Mouse (Mus musculus): Measurements from ENCODE around the gene Cep97. TPM values are rescaled to one million over a fixed set of nuclear protein-coding genes. Genes with fewer than 3 reads are reported as not detected.
A peak's percentile ranks its signal among the peaks of the same experiment; 100 is the strongest.

Cep97 gene
- polyA plus RNA-seq, 1 experiment from 2014 or later, result 13.9 TPM

DNA sequence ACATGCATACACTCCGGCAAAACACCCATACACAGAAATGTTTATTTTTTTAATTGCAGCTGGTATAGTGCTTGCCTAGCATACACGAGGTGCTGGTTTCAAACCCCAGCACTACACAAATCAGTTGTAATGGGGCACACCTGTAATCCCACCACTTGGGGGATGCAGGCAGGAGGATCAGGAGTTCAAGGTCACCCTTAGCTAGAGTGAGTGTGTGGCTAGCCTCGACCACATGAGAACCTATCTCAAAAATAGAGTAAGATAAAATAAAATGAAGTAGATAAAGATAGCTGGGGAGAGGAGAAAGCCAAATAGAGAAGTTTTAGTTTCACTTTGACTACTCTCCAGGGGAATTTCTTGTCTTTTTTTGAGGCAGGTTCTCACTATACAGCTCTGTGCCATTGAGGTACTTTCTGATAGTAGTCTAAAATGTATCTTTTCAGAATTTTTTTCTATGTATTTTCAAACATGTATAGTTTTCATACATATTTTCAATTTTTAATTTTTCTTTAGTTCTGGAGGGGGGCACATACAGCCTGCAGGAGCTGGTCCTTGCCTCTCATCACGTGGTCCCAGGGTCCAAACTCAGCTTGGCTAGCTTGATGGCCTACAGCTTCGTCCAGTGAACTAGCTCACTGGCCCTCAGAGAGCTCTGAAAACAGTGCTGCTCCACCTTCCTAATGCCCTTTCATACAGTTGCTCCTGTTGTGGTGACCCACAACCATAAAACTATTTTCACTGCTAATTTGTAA lies 27.6 kb downstream of the Cep97 start:
- ATAC-seq (ENCODE audit: low FRiP score, low TSS enrichment), result no peak
- H3K9me3 ChIP-seq (ENCODE audit: low read length), result no peaks in the 10 kb centered on the region
- H3K27ac ChIP-seq (ENCODE audit: low read length), result no peak overlapping the region
- peaks cover 11% of the 10 kb centered on the region; the same call in 1 of the 2 replicates for H3K4me1 ChIP-seq (ENCODE audit: insufficient read depth, low read length)
- no peak overlapping the region for H3K9ac ChIP-seq (replicated peaks; ENCODE audit: low read length)
- H3K4me2 ChIP-seq (replicated peaks; ENCODE audit: low read depth, low read length), result no peak overlapping the region
- no peak overlapping the region for H3K4me3 ChIP-seq (ENCODE audit: low read length)
- H3K27me3 ChIP-seq (ENCODE audit: insufficient read depth, low read length), result no peaks in the 10 kb centered on the region
- 89% methylated on average over 5 of the region's 5 CpGs for WGBS
- peaks cover 39% of the 10 kb centered on the region for H3K36me3 ChIP-seq (ENCODE audit: insufficient read depth, low read length)

DNA sequence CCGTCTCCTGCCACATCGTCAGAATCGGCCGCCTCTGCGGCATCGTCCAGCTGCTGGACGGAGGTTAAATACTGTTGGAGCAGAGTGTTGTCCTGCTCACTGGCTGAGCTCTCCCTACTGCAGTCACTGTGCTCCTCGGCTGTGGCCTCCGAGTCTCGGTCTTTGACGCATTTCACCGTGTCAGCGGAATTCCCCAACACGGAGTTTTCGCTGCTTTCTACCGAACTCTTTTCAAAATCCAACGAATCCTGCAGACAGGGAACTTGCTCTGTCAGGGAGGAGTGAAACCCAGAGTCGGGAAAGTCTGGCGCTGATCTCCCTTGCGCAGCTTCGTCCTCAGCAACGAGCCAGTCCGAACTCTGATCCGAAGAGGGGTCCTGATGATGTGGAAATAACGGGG lies 29.3 kb downstream of the Cep97 start:
- no peak for ATAC-seq (ENCODE audit: low FRiP score, low TSS enrichment)
- peaks cover 31% of the 10 kb centered on the region for H3K36me3 ChIP-seq (ENCODE audit: insufficient read depth, low read length)
- H3K4me2 ChIP-seq (replicated peaks; ENCODE audit: low read depth, low read length), result no peak overlapping the region
- no peak overlapping the region for H3K4me3 ChIP-seq (ENCODE audit: low read length)
- 87% methylated on average over 25 of the region's 25 CpGs for WGBS
- no peak overlapping the region for H3K27ac ChIP-seq (ENCODE audit: low read length)
- H3K27me3 ChIP-seq (ENCODE audit: insufficient read depth, low read length), result no peaks in the 10 kb centered on the region
- peaks cover 11% of the 10 kb centered on the region; the same call in 1 of the 2 replicates for H3K4me1 ChIP-seq (ENCODE audit: insufficient read depth, low read length)
- no peaks in the 10 kb centered on the region for H3K9me3 ChIP-seq (ENCODE audit: low read length)
- H3K9ac ChIP-seq (replicated peaks; ENCODE audit: low read length), result no peak overlapping the region

GRCm38 (mm10) chr16:55901839-55902756 lies 32.6 kb downstream of the Cep97 start:
- Histone ChIP-seq H3K4me2 (replicated peaks; ENCODE audit: low read depth, low read length) (no peak overlapping the region), H3K9me3 (ENCODE audit: low read length) (no peaks in the 10 kb centered on the region), H3K36me3 (ENCODE audit: insufficient read depth, low read length) (peaks cover 20% of the 10 kb centered on the region), H3K4me1 (ENCODE audit: insufficient read depth, low read length) (peaks cover 11% of the 10 kb centered on the region; the same call in 1 of the 2 replicates), H3K9ac (replicated peaks; ENCODE audit: low read length) (no peak overlapping the region), H3K4me3 (ENCODE audit: low read length) (no peak overlapping the region), H3K27me3 (ENCODE audit: insufficient read depth, low read length) (no peaks in the 10 kb centered on the region), H3K27ac (ENCODE audit: low read length) (no peak overlapping the region)
- ATAC-seq (ENCODE audit: low FRiP score, low TSS enrichment), result no peak
- 75% methylated on average over 14 of the region's 14 CpGs for WGBS

- Histone ChIP-seq H3K4me1 (ENCODE audit: insufficient read depth, low read length) (peaks cover 18% of the 10 kb centered on the region), H3K27me3 (ENCODE audit: insufficient read depth, low read length) (no peaks in the 10 kb centered on the region), H3K4me3 (ENCODE audit: low read length) (no peak overlapping the region), H3K36me3 (ENCODE audit: insufficient read depth, low read length) (0 out of 2 replicates have a peak, but pooled peaks cover 2% of the 10 kb centered on the region), H3K4me2 (replicated peaks; ENCODE audit: low read depth, low read length) (no peak overlapping the region), H3K9me3 (ENCODE audit: low read length) (no peaks in the 10 kb centered on the region), H3K9ac (replicated peaks; ENCODE audit: low read length) (no peak overlapping the region), H3K27ac (ENCODE audit: low read length) (no peak overlapping the region)
- no peak for ATAC-seq (ENCODE audit: low FRiP score, low TSS enrichment)
- WGBS, result 75% methylated on average over 9 of the region's 9 CpGs
Measured at GRCm38 (mm10) chr16:55898385-55899002, 36.2 kb downstream of the Cep97 start.

DNA sequence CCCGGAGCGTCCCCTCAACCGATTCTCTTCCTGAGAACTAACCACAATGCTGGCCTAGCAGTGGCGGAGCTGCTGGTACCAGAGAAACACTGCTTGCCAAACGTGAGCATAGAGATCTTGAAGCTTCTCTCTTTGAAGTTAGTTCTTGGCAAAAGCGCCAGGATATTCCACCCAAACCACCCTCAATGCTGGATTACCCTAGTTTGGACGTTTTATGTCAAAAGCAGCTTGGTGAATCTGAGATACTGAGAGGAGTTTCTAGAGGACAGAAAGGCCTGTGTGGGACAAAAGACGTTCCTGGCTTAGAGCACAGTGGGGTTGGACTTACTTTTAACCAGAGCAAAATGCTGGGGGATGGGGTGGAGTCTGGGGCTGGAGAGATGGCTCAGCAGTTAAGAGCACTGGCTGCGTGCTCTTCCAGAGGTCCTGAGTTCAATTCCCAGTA lies 39.0 kb downstream of the Cep97 start:
- H3K9me3 ChIP-seq (ENCODE audit: low read length), result no peaks in the 10 kb centered on the region
- 0 out of 2 replicates have a peak, but pooled peaks cover 2% of the 10 kb centered on the region for H3K36me3 ChIP-seq (ENCODE audit: insufficient read depth, low read length)
- H3K27ac ChIP-seq (ENCODE audit: low read length), result peak overlapping the region; percentile 77
- H3K27me3 ChIP-seq (ENCODE audit: insufficient read depth, low read length), result no peaks in the 10 kb centered on the region
- no peak for ATAC-seq (ENCODE audit: low FRiP score, low TSS enrichment)
- peak overlapping the region; percentile 70 for H3K4me3 ChIP-seq (ENCODE audit: low read length)
- H3K4me1 ChIP-seq (ENCODE audit: insufficient read depth, low read length), result peaks cover 8% of the 10 kb centered on the region
- H3K9ac ChIP-seq (replicated peaks; ENCODE audit: low read length), result peak overlapping the region; percentile 69
- H3K4me2 ChIP-seq (replicated peaks; ENCODE audit: low read depth, low read length), result peak overlapping the region; percentile 74
- 4% methylated on average over 9 of the region's 9 CpGs for WGBS

GRCm38 (mm10) chr16:55894893-55895650 lies 39.6 kb downstream of the Cep97 start, which contains the start of gene Nxpe3:
Gene Nxpe3 (minus strand): TSS chr16:55895285.
- Histone ChIP-seq H3K27me3 (ENCODE audit: insufficient read depth, low read length) (no peaks in the 10 kb centered on the region), H3K27ac (ENCODE audit: low read length) (peak within 1 kb of the TSS; percentile 77), H3K9ac (replicated peaks; ENCODE audit: low read length) (peak within 1 kb of the TSS; percentile 69), H3K36me3 (ENCODE audit: insufficient read depth, low read length) (0 out of 2 replicates have a peak, but pooled peaks cover under 1% of the 10 kb centered on the region), H3K4me3 (ENCODE audit: low read length) (peak within 1 kb of the TSS; percentile 70), H3K4me2 (replicated peaks; ENCODE audit: low read depth, low read length) (peak within 1 kb of the TSS; percentile 74), H3K4me1 (ENCODE audit: insufficient read depth, low read length) (peaks cover 8% of the 10 kb centered on the region), H3K9me3 (ENCODE audit: low read length) (no peaks in the 10 kb centered on the region)
- peak; percentile 95 for ATAC-seq (ENCODE audit: low FRiP score, low TSS enrichment)
- WGBS, result under 1% methylated on average over 73 of the region's 74 CpGs

DNA sequence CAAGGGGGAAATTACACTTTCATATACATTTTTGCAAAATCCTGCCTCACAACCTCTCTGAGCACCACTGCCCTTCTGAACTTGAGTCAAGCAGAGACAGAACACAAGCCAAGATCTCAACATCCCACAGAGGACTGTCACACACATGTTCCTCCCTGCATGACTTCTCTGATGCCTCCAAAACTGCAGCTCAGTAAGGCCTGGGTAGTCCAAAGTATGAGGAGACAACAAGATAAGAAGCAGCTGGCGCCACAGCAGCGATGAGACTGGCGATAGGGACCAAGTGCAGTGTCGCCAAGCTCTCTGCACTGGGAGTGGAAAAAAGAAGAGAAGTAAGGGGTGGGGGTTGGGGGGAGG lies 40.1 kb downstream of the Cep97 start:
- Histone ChIP-seq H3K9me3 (ENCODE audit: low read length) (no peaks in the 10 kb centered on the region), H3K4me1 (ENCODE audit: insufficient read depth, low read length) (peaks cover 8% of the 10 kb centered on the region), H3K36me3 (ENCODE audit: insufficient read depth, low read length) (0 out of 2 replicates have a peak, but pooled peaks cover 2% of the 10 kb centered on the region), H3K27ac (ENCODE audit: low read length) (peak overlapping the region; percentile 77; the same call in 1 of the 2 replicates), H3K4me2 (replicated peaks; ENCODE audit: low read depth, low read length) (peak overlapping the region; percentile 74), H3K4me3 (ENCODE audit: low read length) (peak overlapping the region; percentile 70), H3K9ac (replicated peaks; ENCODE audit: low read length) (peak overlapping the region; percentile 69), H3K27me3 (ENCODE audit: insufficient read depth, low read length) (no peaks in the 10 kb centered on the region)
- WGBS, result 0% methylated on average over 4 of the region's 4 CpGs
- no peak; the same call in 1 of the 2 replicates for ATAC-seq (ENCODE audit: low FRiP score, low TSS enrichment)

GRCm38 (mm10) chr16:55893410-55894107 lies 41.1 kb downstream of the Cep97 start:
- Histone ChIP-seq H3K27me3 (ENCODE audit: insufficient read depth, low read length) (no peaks in the 10 kb centered on the region), H3K36me3 (ENCODE audit: insufficient read depth, low read length) (0 out of 2 replicates have a peak, but pooled peaks cover 3% of the 10 kb centered on the region), H3K4me3 (ENCODE audit: low read length) (no peak overlapping the region), H3K9me3 (ENCODE audit: low read length) (no peaks in the 10 kb centered on the region), H3K27ac (ENCODE audit: low read length) (no peak overlapping the region), H3K4me2 (replicated peaks; ENCODE audit: low read depth, low read length) (peak overlapping the region; percentile 74; the same call in 1 of the 2 replicates), H3K4me1 (ENCODE audit: insufficient read depth, low read length) (peaks cover 8% of the 10 kb centered on the region), H3K9ac (replicated peaks; ENCODE audit: low read length) (no peak overlapping the region)
- 79% methylated on average over 8 of the region's 8 CpGs for WGBS
- no peak for ATAC-seq (ENCODE audit: low FRiP score, low TSS enrichment)
